Mouse (Mus musculus): ENCODE data around the gene Kpna7. TPM values are rescaled to one million over a fixed set of nuclear protein-coding genes. Genes with fewer than 3 reads are reported as not detected.
"Not testable (repeated sequence)": the region's sequence is repeated elsewhere in the genome, so short reads cannot be mapped to it uniquely, and the experiment has no call there.

Kpna7 gene
- polyA plus RNA-seq, 1 experiment from 2014 or later: not detected

GRCm38 (mm10) chr5:145102706-145103105 lies 18.9 kb upstream of the Kpna7 start:
- no peak overlapping the region for H3K4me3 ChIP-seq (ENCODE audit: low read depth, low read length)
- no peak overlapping the region for H3K9ac ChIP-seq
- no peak for TF ChIP-seq CTCF (IDR thresholded peaks at IDR 0.05; ENCODE audit: low read depth)
- no peaks in the 10 kb centered on the region for H3K9me3 ChIP-seq (ENCODE audit: low read depth, low read length)
- DNase-seq (no peak), ATAC-seq (ENCODE audit: insufficient read depth) (no peak)
- no peak overlapping the region for H3K27ac ChIP-seq (ENCODE audit: low read depth)
- peaks cover 76% of the 10 kb centered on the region for H3K36me3 ChIP-seq (ENCODE audit: insufficient read depth)
- H3K4me2 ChIP-seq: no peak overlapping the region
- no peaks in the 10 kb centered on the region for H3K4me1 ChIP-seq (ENCODE audit: insufficient read depth)
- 85% methylated on average over 4 of the region's 4 CpGs for WGBS
- H3K27me3 ChIP-seq (ENCODE audit: insufficient read depth, low read length): no peaks in the 10 kb centered on the region

GRCm38 (mm10) chr5:145101451-145101850 lies 17.6 kb upstream of the Kpna7 start:
- H3K4me2 ChIP-seq; H3K9ac ChIP-seq; H3K27ac ChIP-seq (ENCODE audit: low read depth); ATAC-seq (ENCODE audit: insufficient read depth); H3K27me3 ChIP-seq (ENCODE audit: insufficient read depth, low read length); DNase-seq; H3K4me1 ChIP-seq (ENCODE audit: insufficient read depth); H3K4me3 ChIP-seq (ENCODE audit: low read depth, low read length); H3K9me3 ChIP-seq (ENCODE audit: low read depth, low read length): not testable (repeated sequence)
- 98% methylated on average over 11 of the region's 11 CpGs for WGBS
- H3K36me3 ChIP-seq (ENCODE audit: insufficient read depth): peaks cover 75% of the 10 kb centered on the region

DNA sequence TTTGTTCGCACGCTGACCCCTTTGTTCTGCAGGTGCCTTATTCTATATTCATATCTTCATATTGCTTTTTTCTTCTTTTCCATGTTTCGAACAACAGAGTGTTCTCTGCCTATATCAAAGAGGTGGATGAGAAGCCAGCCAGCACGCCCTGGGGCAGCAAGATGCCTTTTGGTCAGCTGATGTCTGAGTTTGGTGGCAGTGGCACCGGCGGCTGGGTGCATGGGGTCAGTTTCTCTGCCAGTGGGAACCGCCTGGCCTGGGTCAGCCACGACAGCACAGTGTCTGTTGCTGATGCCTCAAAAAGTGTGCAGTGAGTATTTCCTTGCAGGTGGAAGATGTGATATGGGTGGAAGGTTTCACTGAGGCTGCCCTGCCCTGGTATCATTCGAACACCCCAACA lies 17.1 kb upstream of the Kpna7 start:
- H3K9me3 ChIP-seq (ENCODE audit: low read depth, low read length): no peaks in the 10 kb centered on the region
- no peak overlapping the region for H3K4me2 ChIP-seq
- H3K36me3 ChIP-seq (ENCODE audit: insufficient read depth): peaks cover 75% of the 10 kb centered on the region
- no peak for TF ChIP-seq CTCF (IDR thresholded peaks at IDR 0.05; ENCODE audit: low read depth)
- H3K9ac ChIP-seq: no peak overlapping the region
- ATAC-seq (ENCODE audit: insufficient read depth) (no peak), DNase-seq (no peak)
- H3K4me3 ChIP-seq (ENCODE audit: low read depth, low read length): no peak overlapping the region
- H3K4me1 ChIP-seq (ENCODE audit: insufficient read depth): no peaks in the 10 kb centered on the region
- no peak overlapping the region for H3K27ac ChIP-seq (ENCODE audit: low read depth)
- WGBS: 92% methylated on average over 9 of the region's 9 CpGs
- no peaks in the 10 kb centered on the region for H3K27me3 ChIP-seq (ENCODE audit: insufficient read depth, low read length)

DNA sequence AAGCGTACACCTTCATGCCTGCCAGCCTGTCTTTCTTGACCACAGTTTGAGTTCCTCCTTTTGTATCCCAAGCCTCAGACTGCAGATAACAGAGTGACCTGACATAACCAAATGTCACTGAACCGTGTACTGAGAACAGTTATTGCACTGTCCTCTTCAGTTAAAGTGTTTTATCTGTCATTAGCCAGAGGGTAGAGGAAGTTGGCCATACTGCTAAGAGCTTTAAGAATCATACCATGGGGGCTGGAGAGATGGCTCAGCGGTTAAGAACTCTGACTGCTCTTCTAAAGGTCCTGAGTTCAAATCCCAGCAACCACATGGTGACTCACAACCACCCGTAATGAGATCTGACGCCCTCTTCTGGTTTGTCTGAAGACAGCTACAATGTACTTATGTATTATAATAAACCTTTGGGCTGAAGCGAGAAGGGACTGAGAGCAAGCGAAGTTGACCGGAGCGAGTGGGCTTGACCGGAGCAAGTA lies 14.6 kb upstream of the Kpna7 start:
- Histone ChIP-seq H3K4me1 (ENCODE audit: insufficient read depth) (no peaks in the 10 kb centered on the region), H3K4me3 (ENCODE audit: low read depth, low read length) (no peak overlapping the region), H3K27ac (ENCODE audit: low read depth) (no peak overlapping the region), H3K27me3 (ENCODE audit: insufficient read depth, low read length) (no peaks in the 10 kb centered on the region), H3K9me3 (ENCODE audit: low read depth, low read length) (no peaks in the 10 kb centered on the region), H3K9ac (no peak overlapping the region), H3K4me2 (no peak overlapping the region), H3K36me3 (ENCODE audit: insufficient read depth) (peaks cover 76% of the 10 kb centered on the region)
- WGBS: 87% methylated on average over 10 of the region's 10 CpGs
- ATAC-seq (ENCODE audit: insufficient read depth) (no peak), DNase-seq (no peak)
- no peak for TF ChIP-seq CTCF (IDR thresholded peaks at IDR 0.05; ENCODE audit: low read depth)

GRCm38 (mm10) chr5:145096195-145096594 lies 12.4 kb upstream of the Kpna7 start:
- ATAC-seq (ENCODE audit: insufficient read depth) (no peak), DNase-seq (no peak)
- H3K4me3 ChIP-seq (ENCODE audit: low read depth, low read length): no peak overlapping the region
- H3K27me3 ChIP-seq (ENCODE audit: insufficient read depth, low read length): no peaks in the 10 kb centered on the region
- no peaks in the 10 kb centered on the region for H3K4me1 ChIP-seq (ENCODE audit: insufficient read depth)
- WGBS: 86% methylated on average over 4 of the region's 4 CpGs
- no peak overlapping the region for H3K4me2 ChIP-seq
- no peak for TF ChIP-seq CTCF (IDR thresholded peaks at IDR 0.05; ENCODE audit: low read depth)
- H3K36me3 ChIP-seq (ENCODE audit: insufficient read depth): peaks cover 78% of the 10 kb centered on the region
- no peak overlapping the region for H3K27ac ChIP-seq (ENCODE audit: low read depth)
- H3K9ac ChIP-seq: no peak overlapping the region
- no peaks in the 10 kb centered on the region for H3K9me3 ChIP-seq (ENCODE audit: low read depth, low read length)

DNA sequence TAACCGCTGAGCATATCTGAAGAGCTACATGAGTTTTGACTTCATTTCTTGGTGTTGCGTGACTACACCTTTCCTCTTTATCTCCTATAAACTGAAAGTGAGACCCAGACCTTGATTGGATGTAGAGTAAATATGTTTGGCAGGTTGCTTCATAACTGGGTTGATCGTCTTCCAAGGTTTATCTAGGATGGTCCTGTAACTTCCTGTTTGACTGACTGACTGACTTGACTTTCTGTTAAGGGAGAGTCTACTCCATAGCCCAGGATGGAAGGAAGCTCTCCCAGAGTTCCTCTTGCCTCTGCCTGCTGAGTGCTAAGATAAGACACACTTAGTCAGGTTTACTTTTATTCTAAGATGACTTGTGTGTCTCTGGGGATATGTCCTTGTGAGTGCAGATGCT lies 6.0 kb upstream of the Kpna7 start:
- no peak overlapping the region for H3K9ac ChIP-seq
- no peak overlapping the region for H3K27ac ChIP-seq (ENCODE audit: low read depth)
- no peak for TF ChIP-seq CTCF (IDR thresholded peaks at IDR 0.05; ENCODE audit: low read depth)
- no peaks in the 10 kb centered on the region for H3K4me1 ChIP-seq (ENCODE audit: insufficient read depth)
- H3K4me3 ChIP-seq (ENCODE audit: low read depth, low read length): no peak overlapping the region
- DNase-seq (no peak), ATAC-seq (ENCODE audit: insufficient read depth) (no peak)
- 79% methylated on average over 3 of the region's 3 CpGs for WGBS
- H3K27me3 ChIP-seq (ENCODE audit: insufficient read depth, low read length): no peaks in the 10 kb centered on the region
- H3K9me3 ChIP-seq (ENCODE audit: low read depth, low read length): no peaks in the 10 kb centered on the region
- no peak overlapping the region for H3K4me2 ChIP-seq
- peaks cover 43% of the 10 kb centered on the region for H3K36me3 ChIP-seq (ENCODE audit: insufficient read depth)

- H3K27ac ChIP-seq (ENCODE audit: low read depth): no peak overlapping the region
- H3K4me1 ChIP-seq (ENCODE audit: insufficient read depth): no peaks in the 10 kb centered on the region
- no peak overlapping the region for H3K4me3 ChIP-seq (ENCODE audit: low read depth, low read length)
- no peak overlapping the region for H3K4me2 ChIP-seq
- DNase-seq (no peak), ATAC-seq (ENCODE audit: insufficient read depth) (no peak)
- H3K36me3 ChIP-seq (ENCODE audit: insufficient read depth): peaks cover 26% of the 10 kb centered on the region
- no peak overlapping the region for H3K9ac ChIP-seq
- no peaks in the 10 kb centered on the region for H3K9me3 ChIP-seq (ENCODE audit: low read depth, low read length)
- WGBS: 95% methylated on average over 2 of the region's 2 CpGs
- no peaks in the 10 kb centered on the region for H3K27me3 ChIP-seq (ENCODE audit: insufficient read depth, low read length)
- TF ChIP-seq CTCF (IDR thresholded peaks at IDR 0.05; ENCODE audit: low read depth): no peak
These were observed 4.4 kb upstream of the Kpna7 start for GRCm38 (mm10) chr5:145088186-145088585.

DNA sequence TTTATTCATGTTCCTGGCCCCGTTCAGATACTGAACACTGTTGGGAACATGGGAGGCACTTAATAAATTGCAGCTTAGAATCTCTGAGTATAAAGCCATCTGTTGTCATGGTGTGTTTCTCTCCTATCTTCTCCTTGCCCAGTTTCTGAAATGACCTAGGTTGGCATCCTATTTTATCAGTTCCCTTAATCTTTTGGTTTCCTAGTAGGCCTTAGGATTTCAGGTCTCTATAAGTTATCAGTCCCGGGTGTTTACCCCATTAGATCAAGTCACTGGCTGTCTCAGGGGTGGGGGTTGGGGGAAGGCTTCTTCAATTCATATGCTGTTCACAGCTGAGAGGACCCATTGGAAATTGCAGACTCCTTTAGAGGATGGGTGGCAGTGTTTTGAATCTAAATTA lies 992 bp upstream of the Kpna7 start:
- H3K9me3 ChIP-seq (ENCODE audit: low read depth, low read length): no peaks in the 10 kb centered on the region
- H3K4me1 ChIP-seq (ENCODE audit: insufficient read depth): no peaks in the 10 kb centered on the region
- no peak for ATAC-seq (ENCODE audit: insufficient read depth)
- H3K4me2 ChIP-seq: peak overlapping the region; percentile 85
- peak overlapping the region; percentile 83 for H3K4me3 ChIP-seq (ENCODE audit: low read depth, low read length)
- peak overlapping the region; percentile 80 for H3K9ac ChIP-seq
- no peak for TF ChIP-seq CTCF (IDR thresholded peaks at IDR 0.05; ENCODE audit: low read depth)
- no peaks in the 10 kb centered on the region for H3K27me3 ChIP-seq (ENCODE audit: insufficient read depth, low read length)
- DNase-seq: no peak
- H3K27ac ChIP-seq (ENCODE audit: low read depth): no peak overlapping the region
- 56% methylated on average over 2 of the region's 2 CpGs for WGBS
- H3K36me3 ChIP-seq (ENCODE audit: insufficient read depth): 0 out of 2 replicates have a peak, but pooled peaks cover 5% of the 10 kb centered on the region

- H3K4me3 ChIP-seq (ENCODE audit: low read depth, low read length): peak overlapping the region; percentile 83
- peak overlapping the region; percentile 80 for H3K9ac ChIP-seq
- H3K27me3 ChIP-seq (ENCODE audit: insufficient read depth, low read length); H3K36me3 ChIP-seq (ENCODE audit: insufficient read depth); H3K9me3 ChIP-seq (ENCODE audit: low read depth, low read length); H3K4me1 ChIP-seq (ENCODE audit: insufficient read depth); DNase-seq: not testable (repeated sequence)
- ATAC-seq (ENCODE audit: insufficient read depth): peak; percentile 33
- H3K4me2 ChIP-seq: peak overlapping the region; percentile 85
- 49% methylated on average over 6 of the region's 6 CpGs for WGBS
- H3K27ac ChIP-seq (ENCODE audit: low read depth): peak overlapping the region; percentile 76
These were observed 629 bp downstream of the Kpna7 start for GRCm38 (mm10) chr5:145083201-145083600.
